ENCODE assay signal across 20 mouse cellular contexts in the genomic region with DNA sequence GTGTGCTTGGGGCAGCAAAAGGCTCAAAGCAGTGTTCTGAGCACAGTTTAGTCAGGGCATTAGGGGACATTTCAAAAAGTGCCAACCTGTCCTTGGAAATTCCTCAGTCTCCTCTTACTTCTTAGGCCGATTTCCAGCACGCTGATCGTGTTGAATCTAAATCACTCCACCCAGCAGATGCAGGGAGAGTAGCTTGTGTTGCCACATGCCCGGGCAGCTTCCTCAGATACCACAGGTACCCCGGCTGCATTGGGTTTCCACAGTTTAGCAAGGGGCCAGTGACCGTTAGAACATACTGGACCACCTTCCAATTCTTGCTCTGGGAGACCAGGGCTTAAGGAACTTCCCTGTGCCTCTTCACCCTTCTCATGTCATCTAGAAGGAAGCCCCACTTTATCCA.
DNase-seq lines count a peak whose midpoint lies in the region; ATAC-seq and TF ChIP-seq lines count a peak whose summit lies in the region.
"Had no signal": no experiment of that assay in that cellular context is flagged by ENCODE, and none has a peak within 500 bp of the region (broad histone marks: within the 10 kb centered on the region; RNA-seq: fewer than 3 reads in every experiment).

No protein-coding gene starts in this region.

- no peaks in the 10 kb centered on the region for H3K27me3 ChIP-seq in intestine, embryonic 16.5 days (replicated peaks; ENCODE audit: control insufficient read depth, insufficient read depth, low read length)
- H3K27me3 ChIP-seq in intestine, embryonic 15.5 days (replicated peaks), result no peaks in the 10 kb centered on the region
- H3K27me3 ChIP-seq in hindbrain, embryonic 14.5 days (ENCODE audit: control insufficient read depth, insufficient read depth, low read length), result no peaks in the 10 kb centered on the region
- H3K27me3 ChIP-seq in midbrain, postnatal 0 days (ENCODE audit: insufficient read depth, low read length), result no peaks in the 10 kb centered on the region
- H3K27me3 ChIP-seq: CH12.LX; liver, embryonic 12.5 days had no signal

- no peak overlapping the region for H3K4me2 ChIP-seq in intestine, embryonic 16.5 days (ENCODE audit: low read depth, low read length)
- no peak overlapping the region for H3K4me2 ChIP-seq in intestine, embryonic 15.5 days (replicated peaks)
- no peak overlapping the region for H3K4me2 ChIP-seq in hindbrain, embryonic 14.5 days (replicated peaks)
- H3K4me2 ChIP-seq in midbrain, postnatal 0 days (ENCODE audit: low read depth, low read length, poor library complexity, severe bottlenecking), result no peak overlapping the region
- H3K4me2 ChIP-seq: liver, embryonic 12.5 days had no signal

- no peak overlapping the region for H3K4me3 ChIP-seq in intestine, embryonic 16.5 days (ENCODE audit: low read length)
- H3K4me3 ChIP-seq in intestine, embryonic 15.5 days (replicated peaks), result no peak overlapping the region
- H3K4me3 ChIP-seq in hindbrain, embryonic 14.5 days (replicated peaks; ENCODE audit: low read length), result no peak overlapping the region
- no peak overlapping the region for H3K4me3 ChIP-seq in midbrain, postnatal 0 days (ENCODE audit: low read depth, low read length)
- H3K4me3 ChIP-seq: forebrain, embryonic 10.5 days; hindbrain, embryonic 10.5 days; liver, embryonic 12.5 days; midbrain, embryonic 10.5 days had no signal

- WGBS in intestine, embryonic 16.5 days, result 78% methylated on average over 6 of the region's 6 CpGs
- WGBS in intestine, embryonic 15.5 days, result 87% methylated on average over 6 of the region's 6 CpGs
- WGBS in hindbrain, embryonic 14.5 days, result 84% methylated on average over 6 of the region's 6 CpGs
- WGBS in midbrain, postnatal 0 days, result 85% methylated on average over 6 of the region's 6 CpGs

- H3K9ac ChIP-seq in intestine, embryonic 16.5 days (ENCODE audit: low read depth, low read length), result no peak overlapping the region
- H3K9ac ChIP-seq in intestine, embryonic 15.5 days, result no peak overlapping the region
- H3K9ac ChIP-seq in hindbrain, embryonic 14.5 days, result no peak overlapping the region
- no peak overlapping the region for H3K9ac ChIP-seq in midbrain, postnatal 0 days (replicated peaks; ENCODE audit: low read length, poor library complexity, severe bottlenecking)
- H3K9ac ChIP-seq: liver, embryonic 12.5 days had no signal

- H3K27ac ChIP-seq in intestine, embryonic 16.5 days (ENCODE audit: low read length), result peak overlapping the region; percentile 39; the same call in 1 of the 2 replicates
- no peak overlapping the region for H3K27ac ChIP-seq in intestine, embryonic 15.5 days
- no peak overlapping the region for H3K27ac ChIP-seq in hindbrain, embryonic 14.5 days
- H3K27ac ChIP-seq in midbrain, postnatal 0 days (ENCODE audit: low read depth, low read length), result no peak overlapping the region
- H3K27ac ChIP-seq: forebrain, embryonic 10.5 days; hindbrain, embryonic 10.5 days; hindbrain, postnatal 0 days; kidney, postnatal 0 days; liver, embryonic 12.5 days; midbrain, embryonic 10.5 days had no signal

- ATAC-seq in intestine, embryonic 16.5 days, result no peak
- no peak for ATAC-seq in intestine, embryonic 15.5 days
- no peak for ATAC-seq in hindbrain, embryonic 14.5 days (ENCODE audit: low FRiP score)
- ATAC-seq in midbrain, postnatal 0 days (ENCODE audit: low FRiP score), result no peak
- ATAC-seq: forebrain, embryonic 16.5 days; hindbrain, postnatal 0 days; liver, embryonic 12.5 days had no signal

- H3K9me3 ChIP-seq in intestine, embryonic 16.5 days (ENCODE audit: control insufficient read depth, low read length), result no peaks in the 10 kb centered on the region
- no peaks in the 10 kb centered on the region for H3K9me3 ChIP-seq in intestine, embryonic 15.5 days
- H3K9me3 ChIP-seq in hindbrain, embryonic 14.5 days (ENCODE audit: control insufficient read depth, low read length), result no peaks in the 10 kb centered on the region
- no peaks in the 10 kb centered on the region for H3K9me3 ChIP-seq in midbrain, postnatal 0 days (ENCODE audit: low read length)
- H3K9me3 ChIP-seq: forebrain, embryonic 10.5 days; hindbrain, embryonic 10.5 days; liver, embryonic 12.5 days; midbrain, embryonic 10.5 days had no signal

- peaks cover 19% of the 10 kb centered on the region for H3K4me1 ChIP-seq in intestine, embryonic 16.5 days (ENCODE audit: control insufficient read depth, insufficient read depth, low read length)
- H3K4me1 ChIP-seq in intestine, embryonic 15.5 days (replicated peaks), result peaks cover 19% of the 10 kb centered on the region
- H3K4me1 ChIP-seq in hindbrain, embryonic 14.5 days (replicated peaks; ENCODE audit: control insufficient read depth, insufficient read depth, low read length), result peaks cover 23% of the 10 kb centered on the region
- H3K4me1 ChIP-seq in midbrain, postnatal 0 days (ENCODE audit: insufficient read depth, low read length), result peaks cover 10% of the 10 kb centered on the region; the same call in 1 of the 2 replicates

- H3K36me3 ChIP-seq in intestine, embryonic 16.5 days (ENCODE audit: control insufficient read depth, insufficient read depth, low read length), result 0 out of 2 replicates have a peak, but pooled peaks cover under 1% of the 10 kb centered on the region
- no peaks in the 10 kb centered on the region for H3K36me3 ChIP-seq in intestine, embryonic 15.5 days
- no peaks in the 10 kb centered on the region for H3K36me3 ChIP-seq in hindbrain, embryonic 14.5 days (replicated peaks; ENCODE audit: control insufficient read depth, insufficient read depth)
- no peaks in the 10 kb centered on the region for H3K36me3 ChIP-seq in midbrain, postnatal 0 days (ENCODE audit: insufficient read depth, low read length)
- H3K36me3 ChIP-seq: hindbrain, embryonic 10.5 days; midbrain, embryonic 10.5 days had no signal

- TF ChIP-seq CTCF in midbrain, postnatal 0 days (IDR thresholded peaks at IDR 0.05), result no peak

- DNase-seq in ES-CJ7 (ENCODE audit: low read depth, low spot score), result peak; percentile 48
- DNase-seq in ZHBTc4 (ENCODE audit: low read depth, low spot score), result peak; percentile 75
- peak; percentile 10 for DNase-seq in skeletal muscle tissue, adult 2 months (ENCODE audit: low read depth, low spot score)
- DNase-seq in hindbrain, embryonic 14.5 days (ENCODE audit: low spot score), result no peak
- no peak for DNase-seq in midbrain, postnatal 0 days (ENCODE audit: low spot score)
- no peak for DNase-seq in layer of hippocampus, adult 9-10 months (ENCODE audit: low spot score)
- DNase-seq: adrenal gland, adult 8-10 months; B cell, adult 2 months; cerebellum, adult 9-11 months; kidney, adult 2 months had no signal

Comparison
In these comparisons a context has a peak if more than half of its experiments do, and no peak if none do; other contexts are left out.
1. DNase-seq: peak in ES-CJ7 (single experiment), ZHBTc4 (single experiment) and skeletal muscle tissue, adult 2 months (single experiment); none in hindbrain, embryonic 14.5 days (single experiment), midbrain, postnatal 0 days (single experiment) and layer of hippocampus, adult 9-10 months (single experiment).